Mouse (Mus musculus) kidney, adult 2 months (tissue): Measurements from ENCODE around the gene Rnf157.

Experiments used
- CTCF ChIP-seq: fragments of 200-500 bp; conservative IDR thresholded peaks from 2 replicates; pipeline ENCODE4 v1.5.1; 2011; ENCODE audit warnings: low read depth, mild to moderate bottlenecking, control low read depth, low read length, moderate library complexity, mixed read lengths; ENCODE audit not compliant: insufficient read depth, insufficient read length
- POLR2A ChIP-seq: fragments of 200-500 bp; IDR thresholded peaks from one replicate; pipeline ENCODE4 v1.6.1; 2011; ENCODE audit warnings: low read depth, low read length, control low read depth

DNA sequence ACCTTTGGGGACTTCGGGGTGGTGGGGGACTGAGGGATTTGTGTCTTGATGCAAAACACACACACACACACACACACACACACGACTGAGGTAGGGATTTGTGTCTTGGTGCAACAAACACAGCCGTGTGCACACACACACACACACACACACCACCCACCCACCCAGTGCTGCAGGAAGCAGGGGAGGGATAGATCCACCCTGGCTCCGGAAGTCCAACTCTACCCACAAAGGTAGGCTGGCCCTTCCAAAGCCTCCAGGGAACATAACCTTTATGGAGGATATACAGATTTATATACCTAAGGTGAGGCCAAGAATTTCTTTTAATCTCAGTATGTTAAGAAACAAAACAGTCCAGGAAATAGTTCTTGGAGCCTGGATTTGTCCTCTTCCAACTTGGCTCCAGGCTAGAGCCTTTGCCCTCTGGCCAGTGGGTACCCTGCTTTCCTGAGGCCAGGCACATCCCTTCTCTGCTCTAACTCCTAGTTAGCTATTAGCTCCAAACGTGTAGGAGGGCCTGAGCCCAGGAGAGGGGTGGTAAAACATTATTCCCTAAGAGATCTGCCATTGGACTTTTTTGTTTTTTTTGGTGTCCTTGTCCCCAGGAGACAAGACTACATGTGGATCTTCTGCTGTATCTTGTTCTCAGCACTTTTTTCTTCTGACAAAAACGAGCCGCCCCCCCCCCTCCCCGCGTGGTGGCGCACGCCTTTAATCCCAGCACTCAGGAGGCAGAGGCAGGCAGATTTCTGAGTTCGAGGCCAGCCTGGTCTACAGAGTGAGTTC, 22.3 kb upstream of the Rnf157 start:
- TF ChIP-seq POLR2A, result no peak
- no peak for TF ChIP-seq CTCF
